Mouse (Mus musculus): ENCODE results near the gene Mccc2.

DNA sequence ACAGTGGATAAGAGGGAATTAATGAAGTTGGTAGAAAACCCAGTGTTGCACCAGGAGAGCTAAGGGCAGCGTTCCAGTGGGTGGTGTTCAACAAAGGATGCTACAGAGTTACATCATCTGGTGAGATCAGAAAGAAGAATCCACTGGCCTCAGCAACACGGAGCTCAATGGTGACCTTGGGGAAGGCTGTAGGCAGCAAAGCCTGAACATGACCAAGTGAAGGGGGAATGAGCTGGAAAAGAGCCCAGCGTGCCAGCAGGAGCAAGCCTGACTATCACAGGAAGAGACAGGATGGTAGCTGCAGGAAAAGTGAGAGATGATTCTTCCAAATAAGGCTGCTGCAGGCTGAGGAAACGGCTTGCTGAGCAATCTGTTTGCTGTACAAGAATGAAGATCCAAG is 68.0 kb downstream of the Mccc2 start:
- TF ChIP-seq POLR2A (IDR thresholded peaks at IDR 0.05; ENCODE audit: insufficient read depth, low read depth, low read length) (no peak), EP300 (IDR thresholded peaks at IDR 0.05; ENCODE audit: insufficient read depth, low read depth, low read length) (no peak)
